ENCODE assay signal across 16 mouse cellular contexts in the genomic region with DNA sequence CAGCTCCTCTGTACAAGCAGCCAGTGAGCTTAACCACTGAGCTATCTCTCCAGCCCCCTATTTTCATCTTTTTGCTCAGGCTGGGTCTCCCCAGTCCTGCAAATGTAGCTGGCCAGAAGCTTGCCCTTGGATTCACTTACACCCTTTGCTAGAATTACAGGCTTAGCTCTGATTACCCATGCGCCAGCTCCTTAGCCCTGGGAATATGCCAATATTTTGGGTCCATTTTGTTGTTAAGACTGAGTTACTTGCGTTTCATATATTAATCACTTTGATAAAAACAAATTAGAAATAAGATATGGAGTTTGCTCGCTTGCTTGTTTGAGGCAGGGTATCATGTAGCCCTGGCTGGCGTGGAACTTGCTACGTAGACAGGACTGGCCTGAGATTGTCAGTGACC.
"Had no signal": no experiment of that assay in that cellular context is flagged by ENCODE, and none has a peak within 500 bp of the region (broad histone marks: within the 10 kb centered on the region; RNA-seq: fewer than 3 reads in every experiment).

No protein-coding gene starts in this region.

- H3K4me1 ChIP-seq: stomach, embryonic 15.5 days had no signal

- H3K9me3 ChIP-seq: midbrain, embryonic 10.5 days; midbrain, embryonic 13.5 days; midbrain, embryonic 15.5 days; neural tube, embryonic 12.5 days; neural tube, embryonic 15.5 days; stomach, embryonic 15.5 days had no signal

- H3K4me3 ChIP-seq: midbrain, embryonic 10.5 days; midbrain, embryonic 13.5 days; midbrain, embryonic 15.5 days; myocyte; neural tube, embryonic 12.5 days; neural tube, embryonic 15.5 days; stomach, embryonic 15.5 days had no signal

- ATAC-seq: midbrain, embryonic 13.5 days; midbrain, embryonic 15.5 days had no signal

- H3K4me2 ChIP-seq: lung, embryonic 14.5 days; midbrain, embryonic 13.5 days; midbrain, embryonic 15.5 days; neural tube, embryonic 12.5 days; neural tube, embryonic 15.5 days; stomach, embryonic 15.5 days had no signal

- H3K27me3 ChIP-seq: midbrain, embryonic 15.5 days; neural tube, embryonic 12.5 days; neural tube, embryonic 15.5 days; stomach, embryonic 15.5 days had no signal

- H3K27ac ChIP-seq: liver, embryonic 14.5 days; midbrain, embryonic 10.5 days; midbrain, embryonic 13.5 days; midbrain, embryonic 15.5 days; neural tube, embryonic 12.5 days; neural tube, embryonic 15.5 days; stomach, embryonic 15.5 days; stomach, postnatal 0 days had no signal

- DNase-seq: lung, adult 18-20 months; lung, postnatal 4 days; right cerebral cortex, adult 18-20 months; right cerebral cortex, postnatal 25 days; right cerebral cortex, postnatal 4 days; thymus, adult 2 months had no signal

- H3K9ac ChIP-seq: liver, embryonic 14.5 days; lung, embryonic 14.5 days; midbrain, embryonic 13.5 days; midbrain, embryonic 15.5 days; neural tube, embryonic 12.5 days; neural tube, embryonic 15.5 days; stomach, embryonic 15.5 days had no signal

- H3K36me3 ChIP-seq: midbrain, embryonic 10.5 days; midbrain, embryonic 13.5 days; midbrain, embryonic 15.5 days; neural tube, embryonic 12.5 days; stomach, embryonic 15.5 days had no signal
